Mouse (Mus musculus): ENCODE measurements at regions not wholly inside any gene's neighbourhood (a gene's known extent, or its start where the extent isn't known, plus 50 kb on each side); places are given as distances from the start of the nearest gene placed in this dataset.

GRCm38 (mm10) chr2:27590511-27590910, 75.6 kb downstream of the Wdr5 start:
- Histone ChIP-seq H3K4me3 (ENCODE audit: insufficient read depth, low read depth, low read length) (no peak overlapping the region), H3K27ac (replicated peaks; ENCODE audit: low read depth, low read length) (no peak overlapping the region), H3K4me1 (ENCODE audit: control insufficient read depth, insufficient read depth, insufficient read length, low read length) (peaks cover 7% of the 10 kb centered on the region)

GRCm38 (mm10) chr2:27591668-27592067, 76.7 kb downstream of the Wdr5 start:
- H3K27ac ChIP-seq (replicated peaks; ENCODE audit: low read depth, low read length) = no peak overlapping the region
- H3K4me1 ChIP-seq (ENCODE audit: control insufficient read depth, insufficient read depth, insufficient read length, low read length) = peaks cover 14% of the 10 kb centered on the region
- H3K4me3 ChIP-seq (ENCODE audit: insufficient read depth, low read depth, low read length) = no peak overlapping the region

GRCm38 (mm10) chr2:27593338-27593737, 78.4 kb downstream of the Wdr5 start:
- H3K4me1 ChIP-seq (ENCODE audit: control insufficient read depth, insufficient read depth, insufficient read length, low read length) = peaks cover 26% of the 10 kb centered on the region
- H3K4me3 ChIP-seq (ENCODE audit: insufficient read depth, low read depth, low read length) = no peak overlapping the region
- H3K27ac ChIP-seq (replicated peaks; ENCODE audit: low read depth, low read length) = peak overlapping the region; percentile 7; the same call in 1 of the 2 replicates

GRCm38 (mm10) chr2:27595251-27595650, 80.3 kb downstream of the Wdr5 start:
- H3K4me1 ChIP-seq (ENCODE audit: control insufficient read depth, insufficient read depth, insufficient read length, low read length) = peaks cover 35% of the 10 kb centered on the region
- H3K27ac ChIP-seq (replicated peaks; ENCODE audit: low read depth, low read length) = no peak overlapping the region

GRCm38 (mm10) chr2:27596217-27596616, 80.0 kb upstream of the Rxra start:
- Histone ChIP-seq H3K4me1 (ENCODE audit: control insufficient read depth, insufficient read depth, insufficient read length, low read length) (peaks cover 35% of the 10 kb centered on the region), H3K27ac (replicated peaks; ENCODE audit: low read depth, low read length) (no peak overlapping the region)

More at GRCm38 (mm10) chr2:27595251-27595650, 80.3 kb downstream of the Wdr5 start:
- no peak overlapping the region for H3K4me3 ChIP-seq (ENCODE audit: insufficient read depth, low read depth, low read length)

GRCm38 (mm10) chr2:27596966-27597365, 79.3 kb upstream of the Rxra start:
- Histone ChIP-seq H3K27ac (replicated peaks; ENCODE audit: low read depth, low read length) (no peak overlapping the region), H3K4me1 (ENCODE audit: control insufficient read depth, insufficient read depth, insufficient read length, low read length) (peaks cover 35% of the 10 kb centered on the region), H3K4me3 (ENCODE audit: insufficient read depth, low read depth, low read length) (no peak overlapping the region)

More at GRCm38 (mm10) chr2:27596217-27596616, 80.0 kb upstream of the Rxra start:
- H3K4me3 ChIP-seq (ENCODE audit: insufficient read depth, low read depth, low read length) = no peak overlapping the region

- Histone ChIP-seq H3K27ac (replicated peaks; ENCODE audit: low read depth, low read length) (no peak overlapping the region), H3K4me1 (ENCODE audit: control insufficient read depth, insufficient read depth, insufficient read length, low read length) (peaks cover 34% of the 10 kb centered on the region), H3K4me3 (ENCODE audit: insufficient read depth, low read depth, low read length) (no peak overlapping the region)
These were observed 78.3 kb upstream of the Rxra start for GRCm38 (mm10) chr2:27597901-27598300.

GRCm38 (mm10) chr2:27599061-27599768, 77.0 kb upstream of the Rxra start:
- H3K4me1 ChIP-seq (ENCODE audit: control insufficient read depth, insufficient read depth, insufficient read length, low read length) = peaks cover 29% of the 10 kb centered on the region
- no peak overlapping the region for H3K4me3 ChIP-seq (ENCODE audit: insufficient read depth, low read depth, low read length)
- H3K27ac ChIP-seq (replicated peaks; ENCODE audit: low read depth, low read length) = no peak overlapping the region

- no peak overlapping the region for H3K27ac ChIP-seq (replicated peaks; ENCODE audit: low read depth, low read length)
These were observed 76.5 kb upstream of the Rxra start for GRCm38 (mm10) chr2:27599769-27600167.

GRCm38 (mm10) chr2:27603333-27603732, 72.9 kb upstream of the Rxra start:
- H3K4me1 ChIP-seq (ENCODE audit: control insufficient read depth, insufficient read depth, insufficient read length, low read length) = peaks cover 12% of the 10 kb centered on the region; the same call in 1 of the 2 replicates
- no peak overlapping the region for H3K27ac ChIP-seq (replicated peaks; ENCODE audit: low read depth, low read length)

More at GRCm38 (mm10) chr2:27599769-27600167, 76.5 kb upstream of the Rxra start:
- H3K4me1 ChIP-seq (ENCODE audit: control insufficient read depth, insufficient read depth, insufficient read length, low read length) = peaks cover 31% of the 10 kb centered on the region
- no peak overlapping the region for H3K4me3 ChIP-seq (ENCODE audit: insufficient read depth, low read depth, low read length)

GRCm38 (mm10) chr2:27604588-27604987, 71.7 kb upstream of the Rxra start:
- H3K4me1 ChIP-seq (ENCODE audit: control insufficient read depth, insufficient read depth, insufficient read length, low read length) = peaks cover 3% of the 10 kb centered on the region; the same call in 1 of the 2 replicates
- H3K4me3 ChIP-seq (ENCODE audit: insufficient read depth, low read depth, low read length) = no peak overlapping the region
- no peak overlapping the region for H3K27ac ChIP-seq (replicated peaks; ENCODE audit: low read depth, low read length)

More at GRCm38 (mm10) chr2:27603333-27603732, 72.9 kb upstream of the Rxra start:
- no peak overlapping the region for H3K4me3 ChIP-seq (ENCODE audit: insufficient read depth, low read depth, low read length)

GRCm38 (mm10) chr2:27606816-27607215, 69.4 kb upstream of the Rxra start:
- H3K4me1 ChIP-seq (ENCODE audit: control insufficient read depth, insufficient read depth, insufficient read length, low read length) = peaks cover 3% of the 10 kb centered on the region; the same call in 1 of the 2 replicates
- H3K4me3 ChIP-seq (ENCODE audit: insufficient read depth, low read depth, low read length) = no peak overlapping the region
- no peak overlapping the region for H3K27ac ChIP-seq (replicated peaks; ENCODE audit: low read depth, low read length)

- no peaks in the 10 kb centered on the region for H3K4me1 ChIP-seq (ENCODE audit: control insufficient read depth, insufficient read depth, insufficient read length, low read length)
- H3K4me3 ChIP-seq (ENCODE audit: insufficient read depth, low read depth, low read length) = no peak overlapping the region
- H3K27ac ChIP-seq (replicated peaks; ENCODE audit: low read depth, low read length) = no peak overlapping the region
These were observed 54.5 kb upstream of the Rxra start for GRCm38 (mm10) chr2:27621741-27622140.

- H3K4me3 ChIP-seq (ENCODE audit: insufficient read depth, low read depth, low read length) = no peak overlapping the region
- H3K27ac ChIP-seq (replicated peaks; ENCODE audit: low read depth, low read length) = no peak overlapping the region
- H3K4me1 ChIP-seq (ENCODE audit: control insufficient read depth, insufficient read depth, insufficient read length, low read length) = no peaks in the 10 kb centered on the region
These were observed 51.4 kb upstream of the Rxra start for GRCm38 (mm10) chr2:27624656-27625366.

Data from brown adipose tissue, adult 24 weeks (tissue).